Mouse (Mus musculus) lung, postnatal 14 days (tissue): ENCODE results near the gene Foxk1.
A peak's percentile ranks its signal among the peaks of the same experiment; 100 is the strongest.

Source experiments
- DNase-seq: peaks from one replicate; pipeline ENCODE4 v3.0.0; 2021

Foxk1 gene

GRCm38 (mm10) chr5:142400981-142401640, at the start of gene Foxk1:
Gene Foxk1 (plus strand): TSS chr5:142401497.
- peak; percentile 95 for DNase-seq

DNA sequence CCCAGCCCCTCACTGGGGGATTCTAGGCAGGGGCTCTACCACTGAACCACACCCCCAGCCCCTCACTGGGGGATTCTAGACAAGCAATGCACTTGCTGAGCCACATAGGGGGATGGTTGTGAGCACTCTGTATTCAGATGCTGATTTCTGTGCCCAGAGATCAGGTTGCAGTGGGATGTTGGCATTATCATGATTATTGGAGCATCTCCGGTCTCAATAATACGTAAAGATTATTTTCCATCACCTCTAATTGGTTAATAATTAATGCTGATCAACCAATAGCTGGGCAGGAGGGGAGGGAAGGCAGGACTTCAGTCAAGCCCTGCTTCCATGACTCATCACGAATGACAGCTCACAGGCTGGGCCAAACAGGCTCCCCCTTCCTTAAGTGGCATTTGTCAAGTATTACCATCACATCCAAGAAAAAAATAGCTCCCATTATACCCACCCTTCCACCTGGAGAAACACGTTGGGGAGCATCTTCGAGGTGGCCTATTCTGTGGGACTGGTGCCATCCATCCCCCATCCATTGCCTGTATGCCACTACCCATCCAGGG, 48.9 kb upstream of the Foxk1 start:
- no peak for DNase-seq

GRCm38 (mm10) chr5:142355144-142355543, 46.2 kb upstream of the Foxk1 start:
- no peak for DNase-seq

GRCm38 (mm10) chr5:142361166-142361565, 40.1 kb upstream of the Foxk1 start:
- no peak for DNase-seq

GRCm38 (mm10) chr5:142362894-142363293, 38.4 kb upstream of the Foxk1 start:
- DNase-seq, result no peak

DNA sequence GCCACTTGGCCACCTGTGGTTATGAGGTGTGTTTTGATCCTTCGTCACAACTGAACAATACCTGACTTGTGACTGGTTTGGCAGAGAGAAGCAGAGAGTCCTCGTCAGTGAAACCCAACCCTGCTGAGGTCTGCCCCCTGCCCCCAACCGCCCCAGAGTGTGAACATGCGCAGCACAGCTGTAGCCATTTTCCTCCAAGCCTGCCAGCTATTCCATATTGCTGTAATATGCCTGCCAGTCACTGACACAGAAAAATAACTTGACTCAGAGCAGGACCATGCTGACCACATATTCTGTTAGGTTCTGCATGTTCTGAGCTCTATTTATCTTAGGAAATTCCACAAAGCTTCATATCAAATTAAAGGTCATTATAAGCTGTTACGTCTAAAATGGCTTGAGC, 37.2 kb upstream of the Foxk1 start:
- DNase-seq, result no peak

GRCm38 (mm10) chr5:142367085-142368081, 33.9 kb upstream of the Foxk1 start:
- DNase-seq, result peak; percentile 99

- DNase-seq, result no peak
Observed at GRCm38 (mm10) chr5:142368122-142368521, 33.2 kb upstream of the Foxk1 start.

- no peak for DNase-seq
Observed at GRCm38 (mm10) chr5:142370406-142371171, 30.7 kb upstream of the Foxk1 start.

GRCm38 (mm10) chr5:142371172-142372155, 29.8 kb upstream of the Foxk1 start:
- peak; percentile 16 for DNase-seq

DNA sequence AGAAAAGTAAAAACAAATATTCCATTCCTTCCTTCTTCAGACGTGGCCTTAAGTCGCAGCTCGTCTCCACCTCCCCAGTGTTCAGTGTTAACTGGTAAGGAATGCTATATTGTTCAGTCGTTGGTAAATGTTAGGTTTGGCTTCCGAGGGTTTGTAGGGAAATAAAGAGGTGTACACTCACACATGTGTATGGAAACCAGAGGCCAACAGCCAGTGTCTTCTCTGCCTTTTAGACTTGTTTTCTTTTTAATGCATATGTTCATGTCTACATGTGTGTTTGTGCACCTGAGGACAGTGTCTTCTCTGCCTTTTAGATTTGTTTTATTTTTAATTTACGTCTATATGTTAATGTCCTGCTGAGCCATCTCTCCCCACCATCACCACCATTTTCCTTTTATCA, 29.1 kb upstream of the Foxk1 start:
- DNase-seq, result no peak

- DNase-seq, result no peak
Observed at GRCm38 (mm10) chr5:142374343-142374742, 27.0 kb upstream of the Foxk1 start.

DNA sequence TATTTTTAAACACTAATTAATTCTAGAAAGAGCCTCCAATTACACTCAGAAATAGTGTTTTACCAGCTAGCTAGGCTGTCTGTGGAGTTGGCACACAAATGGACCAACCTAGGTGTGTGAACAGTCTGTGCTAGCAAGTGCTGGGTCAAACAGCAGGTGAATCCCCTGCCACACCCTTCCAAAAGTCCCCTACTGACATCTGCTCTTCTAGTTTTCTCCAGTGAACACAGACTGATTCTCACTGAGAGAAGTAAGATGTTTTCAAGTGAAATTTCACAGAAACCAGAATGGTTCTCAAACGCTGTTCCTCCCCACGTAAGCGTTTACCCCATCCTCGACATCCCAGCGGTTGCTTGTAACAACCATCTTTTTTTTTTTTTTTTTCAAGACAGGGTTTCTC, 25.7 kb upstream of the Foxk1 start:
- DNase-seq, result no peak

GRCm38 (mm10) chr5:142376071-142376470, 25.2 kb upstream of the Foxk1 start:
- DNase-seq, result no peak

DNA sequence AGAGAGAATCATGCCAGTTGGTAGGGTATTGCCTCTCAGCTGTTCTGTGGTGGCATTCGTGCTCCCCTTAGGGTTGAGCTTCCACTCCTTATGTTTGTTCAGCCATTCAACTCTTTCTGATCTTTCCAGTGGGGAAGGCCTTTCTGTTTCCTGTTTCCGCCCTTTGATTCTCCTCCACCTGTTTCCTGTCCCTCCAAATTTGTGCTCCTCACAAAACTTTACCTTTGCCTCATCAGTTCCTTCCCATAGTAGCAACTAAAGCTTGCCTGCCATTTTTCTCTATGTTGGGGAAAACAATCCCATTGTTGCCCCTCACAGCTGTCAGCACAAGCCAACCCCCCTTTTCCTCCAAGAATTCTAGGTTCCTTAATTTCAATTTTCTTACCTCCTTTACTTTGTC, 23.2 kb upstream of the Foxk1 start:
- DNase-seq, result no peak

- DNase-seq, result no peak
Observed at GRCm38 (mm10) chr5:142380491-142380890, 20.8 kb upstream of the Foxk1 start.

DNA sequence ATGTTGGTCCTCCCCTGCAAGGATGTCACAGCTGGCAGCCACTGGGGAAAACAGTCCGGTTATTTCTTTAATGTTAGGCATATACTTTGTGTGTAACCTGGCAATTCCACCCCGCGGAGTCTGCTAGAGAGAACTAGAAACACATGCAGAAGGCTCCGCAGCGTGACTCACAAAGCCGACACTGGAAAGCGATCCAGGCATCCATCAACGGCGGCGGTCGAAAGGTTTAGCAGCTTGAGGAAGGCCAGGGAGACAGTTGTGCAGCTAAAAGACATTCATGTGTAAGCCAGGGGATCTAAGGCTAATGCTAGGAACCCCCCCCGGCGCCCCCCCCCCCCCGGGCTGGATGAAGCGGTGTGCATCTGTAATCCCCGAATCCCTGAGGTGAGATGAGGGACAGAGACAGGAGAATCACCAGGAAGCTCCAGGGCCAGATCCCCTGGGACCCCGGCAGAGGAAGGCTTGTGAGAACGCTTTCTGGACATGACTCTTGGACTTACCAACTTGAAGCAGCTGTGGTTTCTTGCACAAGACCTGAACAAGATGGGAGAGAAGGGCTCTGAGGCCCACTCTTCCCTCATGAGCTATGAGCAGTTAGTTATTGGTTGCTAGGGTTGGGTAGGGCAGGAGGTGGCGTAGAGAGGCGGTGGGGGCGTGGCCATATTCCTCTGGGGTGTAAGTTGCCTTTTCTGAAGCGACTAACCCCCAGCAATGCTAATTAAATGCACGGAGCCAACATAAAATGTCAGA, 16.2 kb upstream of the Foxk1 start:
- no peak for DNase-seq

- DNase-seq, result no peak
Observed at GRCm38 (mm10) chr5:142386329-142386728, 15.0 kb upstream of the Foxk1 start.

GRCm38 (mm10) chr5:142386784-142387680, 14.3 kb upstream of the Foxk1 start:
- no peak for DNase-seq

GRCm38 (mm10) chr5:142387716-142388115, 13.6 kb upstream of the Foxk1 start:
- no peak for DNase-seq
